Mouse (Mus musculus): ENCODE data around the gene Wipi1. TPM values are rescaled to one million over a fixed set of nuclear protein-coding genes. Genes with fewer than 3 reads are reported as not detected.
A peak's percentile ranks its signal among the peaks of the same experiment; 100 is the strongest.

Wipi1 gene
- total RNA-seq, 2 experiments from 2014 or later = 20.3 to 58.3 TPM

DNA sequence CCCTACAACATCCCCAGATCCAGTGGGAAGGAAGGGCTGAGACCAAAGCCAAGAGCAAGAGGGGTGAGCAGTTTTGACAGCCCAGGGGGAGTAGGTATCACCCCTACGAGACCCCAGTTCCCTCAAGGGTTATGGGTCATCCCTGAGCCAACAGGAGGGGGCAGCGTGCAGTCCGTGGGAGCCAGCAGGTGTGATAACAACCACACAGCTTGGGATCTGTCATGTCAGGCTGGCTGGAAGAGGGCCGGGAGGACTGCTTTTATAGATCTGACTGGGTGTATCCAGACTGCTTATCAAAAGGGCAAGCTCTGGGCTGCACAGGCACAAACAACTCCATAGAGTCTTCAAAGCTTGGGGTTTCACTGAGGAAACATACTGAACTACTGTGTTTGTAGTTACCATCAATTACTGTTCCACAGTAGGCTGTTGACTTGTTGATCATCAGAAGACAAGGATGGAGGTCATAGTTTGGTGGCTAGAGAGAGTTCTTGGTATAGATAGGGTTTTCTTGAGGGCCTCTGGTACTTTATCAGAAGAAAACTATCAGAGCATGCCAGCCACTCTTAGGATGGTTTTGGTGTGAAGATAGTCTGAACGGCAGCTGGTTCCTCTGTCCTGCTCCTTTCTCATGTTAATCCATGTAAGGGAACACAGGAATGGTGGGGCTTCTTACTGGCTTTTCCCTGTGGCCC, 62.0 kb downstream of the Wipi1 start:
- ATAC-seq (replicated peaks; ENCODE audit: low FRiP score, poor library complexity, severe bottlenecking) = peak; percentile 87

DNA sequence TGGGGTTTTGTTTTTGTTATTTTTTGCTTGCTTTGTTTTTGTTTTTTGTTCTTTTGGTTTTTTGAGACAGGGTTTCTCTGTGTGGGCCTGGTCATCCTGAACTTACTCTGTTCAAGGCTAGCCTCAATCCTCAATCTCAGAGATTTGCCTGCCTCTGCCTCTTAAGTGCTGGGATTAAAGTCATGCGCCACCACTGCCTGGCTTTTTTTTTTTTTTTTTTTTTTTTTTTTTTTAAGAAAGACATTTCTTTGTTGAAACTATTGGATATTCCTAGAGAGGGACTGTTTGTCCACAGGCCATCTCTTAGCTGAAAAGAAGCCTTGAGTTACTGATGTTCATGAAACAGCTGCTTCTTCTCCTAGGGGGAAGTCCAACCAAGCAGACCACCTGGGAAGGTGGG, 64.1 kb downstream of the Wipi1 start:
- ATAC-seq (replicated peaks; ENCODE audit: low FRiP score, poor library complexity, severe bottlenecking) = no peak

DNA sequence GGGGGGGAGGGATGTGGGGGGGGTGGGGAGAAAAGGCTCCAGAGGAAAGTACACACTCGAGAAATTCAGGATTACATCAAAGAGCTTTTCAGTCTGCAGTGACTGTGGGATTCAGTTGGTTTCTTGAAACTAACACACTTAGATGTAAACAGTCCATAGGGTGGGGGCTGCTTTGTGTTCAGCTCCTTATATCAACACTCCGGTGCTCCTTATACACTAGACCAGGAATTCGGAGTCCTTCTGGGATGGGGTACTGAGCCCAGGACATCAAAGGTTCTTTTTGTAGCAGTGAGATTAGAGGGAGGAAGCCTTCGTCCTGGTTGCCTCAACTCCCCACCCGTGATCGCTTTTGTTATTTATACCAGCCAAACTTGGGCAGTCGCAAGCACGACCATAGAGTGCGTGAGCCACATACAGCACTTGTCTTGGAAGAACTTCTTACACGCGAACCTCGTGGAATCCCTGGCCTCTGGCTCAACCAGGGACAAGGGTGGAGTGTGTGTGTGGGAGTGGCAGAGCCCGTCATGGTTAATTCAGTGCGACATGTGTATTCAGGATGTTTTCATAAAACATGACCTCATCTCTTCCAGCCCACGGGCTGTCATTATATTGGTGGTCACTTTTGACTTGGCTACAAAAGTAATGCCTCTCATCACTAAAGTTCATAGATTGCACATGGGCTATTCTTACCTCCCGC, 65.3 kb downstream of the Wipi1 start:
- ATAC-seq (replicated peaks; ENCODE audit: low FRiP score, poor library complexity, severe bottlenecking) = no peak

DNA sequence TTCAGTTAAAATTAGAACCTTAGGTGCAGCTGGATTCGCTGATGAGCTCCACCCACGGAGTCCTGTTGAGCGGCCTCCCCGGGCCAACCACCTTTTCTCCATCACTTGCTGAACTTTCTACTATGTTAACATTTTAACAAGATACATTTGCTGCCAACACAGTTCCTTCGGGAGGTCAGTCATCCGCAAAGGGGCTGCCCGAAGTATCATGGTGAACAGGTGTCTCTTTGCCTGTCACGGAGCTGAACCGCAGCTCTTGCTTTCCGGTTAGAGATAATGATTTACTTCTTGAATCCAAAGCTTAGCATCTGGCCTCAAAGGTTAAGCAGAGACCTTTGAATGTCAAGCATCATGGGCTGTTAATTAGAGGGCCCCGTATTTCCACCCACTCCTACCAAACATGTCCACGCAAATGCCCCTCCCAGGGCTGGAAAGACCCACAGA, 66.0 kb downstream of the Wipi1 start:
- no peak for ATAC-seq (replicated peaks; ENCODE audit: low FRiP score, poor library complexity, severe bottlenecking)

DNA sequence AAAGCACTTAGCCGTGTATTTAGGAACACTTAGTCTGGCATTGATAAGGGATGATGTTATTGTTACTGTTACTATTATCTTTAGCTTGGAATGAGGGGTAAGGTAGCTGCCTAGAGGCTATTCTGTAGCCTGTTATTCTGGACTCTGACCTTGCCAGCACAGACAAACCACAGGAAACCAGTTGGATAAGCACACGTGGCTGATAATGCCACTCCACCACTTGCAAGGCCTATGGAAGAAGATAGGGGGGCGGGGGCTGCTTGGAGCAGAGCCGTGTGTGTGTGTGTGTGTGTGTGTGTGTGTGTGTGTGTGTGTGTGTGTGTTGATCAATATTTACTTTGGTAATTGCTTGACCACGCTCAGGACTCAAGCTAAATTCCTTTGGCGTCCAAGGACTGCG, 66.5 kb downstream of the Wipi1 start:
- peak; percentile 27; the same call in 1 of the 2 replicates for ATAC-seq (replicated peaks; ENCODE audit: low FRiP score, poor library complexity, severe bottlenecking)

- no peak for ATAC-seq (replicated peaks; ENCODE audit: low FRiP score, poor library complexity, severe bottlenecking)
Observed at GRCm38 (mm10) chr11:109544432-109544831, 67.3 kb downstream of the Wipi1 start.

DNA sequence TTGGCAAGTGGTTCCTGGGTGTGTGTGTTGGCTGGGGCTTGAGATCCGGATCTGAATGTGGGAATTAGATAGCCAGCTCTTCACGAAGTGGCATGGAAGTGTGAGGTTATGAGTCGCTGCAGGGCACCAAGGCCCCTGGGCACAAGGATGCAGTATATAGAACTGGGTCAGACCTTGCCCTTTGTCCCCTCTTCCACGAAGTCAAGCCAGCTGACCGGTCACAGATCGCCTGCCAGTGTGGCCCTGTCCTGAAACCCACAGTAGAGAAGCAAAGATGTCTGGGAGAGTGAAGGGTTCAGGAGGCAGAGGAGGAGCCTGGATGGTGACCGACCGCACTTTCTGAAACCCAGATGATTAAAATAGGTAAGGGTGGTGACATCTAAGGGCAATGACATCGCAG, 68.3 kb downstream of the Wipi1 start:
- no peak for ATAC-seq (replicated peaks; ENCODE audit: low FRiP score, poor library complexity, severe bottlenecking)

- ATAC-seq (replicated peaks; ENCODE audit: low FRiP score, poor library complexity, severe bottlenecking) = no peak
Observed at GRCm38 (mm10) chr11:109539290-109539689, 72.5 kb downstream of the Wipi1 start.

- no peak for ATAC-seq (replicated peaks; ENCODE audit: low FRiP score, poor library complexity, severe bottlenecking)
Observed at GRCm38 (mm10) chr11:109536939-109537338, 74.8 kb downstream of the Wipi1 start.

DNA sequence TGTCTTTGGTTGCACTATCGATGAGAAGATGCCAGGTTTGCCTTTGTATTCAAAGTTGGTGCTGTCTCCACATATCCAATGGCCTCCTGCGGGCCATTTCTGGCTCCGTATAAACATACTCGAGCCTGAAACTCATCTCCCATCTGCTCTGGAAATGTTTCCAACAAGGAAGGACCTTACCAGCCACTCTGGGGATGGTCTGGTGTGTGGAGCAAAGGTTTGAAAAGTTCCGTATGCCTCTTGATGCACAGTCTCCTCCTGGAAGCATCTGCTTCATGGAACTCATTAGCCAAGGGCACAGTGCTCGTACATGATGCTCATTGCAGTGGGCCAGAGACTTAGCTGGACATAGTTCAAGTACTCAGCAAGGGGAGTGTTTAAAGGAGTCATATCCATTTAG, 75.8 kb downstream of the Wipi1 start:
- no peak for ATAC-seq (replicated peaks; ENCODE audit: low FRiP score, poor library complexity, severe bottlenecking)

- ATAC-seq (replicated peaks; ENCODE audit: low FRiP score, poor library complexity, severe bottlenecking) = no peak
Observed at GRCm38 (mm10) chr11:109530030-109530429, 81.7 kb downstream of the Wipi1 start.

GRCm38 (mm10) chr11:109525571-109525970, 86.2 kb downstream of the Wipi1 start:
- ATAC-seq (replicated peaks; ENCODE audit: low FRiP score, poor library complexity, severe bottlenecking) = no peak

GRCm38 (mm10) chr11:109524869-109525268, 86.9 kb downstream of the Wipi1 start:
- no peak for ATAC-seq (replicated peaks; ENCODE audit: low FRiP score, poor library complexity, severe bottlenecking)

Other genes with a start within 250 kb of the Wipi1 start
- 41.1 and 46.5 TPM in 2 replicates for gene Gna13, start 249.1 kb downstream of the Wipi1 start, total RNA-seq (2015; ENCODE audit: low replicate concordance)
- 37.9 and 40.1 TPM in 2 replicates for gene Gna13, start 249.1 kb downstream of the Wipi1 start, total RNA-seq (2017; ENCODE audit: low replicate concordance)
- not detected in 2 replicates for gene 9930022D16Rik, start 198.1 kb downstream of the Wipi1 start, total RNA-seq (2015; ENCODE audit: low replicate concordance)
- not detected in 2 replicates for gene 9930022D16Rik, start 198.1 kb downstream of the Wipi1 start, total RNA-seq (2017; ENCODE audit: low replicate concordance)
- 16.6 and 32.7 TPM in 2 replicates for gene Amz2, start 186.0 kb downstream of the Wipi1 start, total RNA-seq (2015; ENCODE audit: low replicate concordance)
- gene Amz2, start 186.0 kb downstream of the Wipi1 start, total RNA-seq (2017; ENCODE audit: low replicate concordance) = 10.1 and 18.6 TPM in 2 replicates
- 2.9 and 5.4 TPM in 2 replicates for gene Arsg, start 138.6 kb downstream of the Wipi1 start, total RNA-seq (2015; ENCODE audit: low replicate concordance)
- 0.91 and 3.3 TPM in 2 replicates for gene Arsg, start 138.6 kb downstream of the Wipi1 start, total RNA-seq (2017; ENCODE audit: low replicate concordance)
- 94.7 and 107 TPM in 2 replicates for gene Slc16a6, start 138.4 kb downstream of the Wipi1 start, total RNA-seq (2015; ENCODE audit: low replicate concordance)
- gene Slc16a6, start 138.4 kb downstream of the Wipi1 start, total RNA-seq (2017; ENCODE audit: low replicate concordance) = 35.6 and 52.4 TPM in 2 replicates
- 46.1 and 72.5 TPM in 2 replicates for gene Prkar1a, start 37.4 kb upstream of the Wipi1 start, total RNA-seq (2015; ENCODE audit: low replicate concordance)
- 24.0 and 38.4 TPM in 2 replicates for gene Prkar1a, start 37.4 kb upstream of the Wipi1 start, total RNA-seq (2017; ENCODE audit: low replicate concordance)
- not detected in 2 replicates for gene Fam20a, start 110.3 kb upstream of the Wipi1 start, total RNA-seq (2015; ENCODE audit: low replicate concordance)
- gene Fam20a, start 110.3 kb upstream of the Wipi1 start, total RNA-seq (2017; ENCODE audit: low replicate concordance) = not detected in 2 replicates
- not detected in 2 replicates for gene 1700012B07Rik, start 216.1 kb upstream of the Wipi1 start, total RNA-seq (2015; ENCODE audit: low replicate concordance)
- not detected in 2 replicates for gene 1700012B07Rik, start 216.1 kb upstream of the Wipi1 start, total RNA-seq (2017; ENCODE audit: low replicate concordance)

All from erythroid progenitor cell, adult 5-6 weeks (primary cell).